Mouse (Mus musculus): ENCODE measurements around the gene Sdr9c7. TPM values are rescaled to one million over a fixed set of nuclear protein-coding genes. Genes with fewer than 3 reads are reported as not detected.
"Not testable (repeated sequence)": the region's sequence is repeated elsewhere in the genome, so short reads cannot be mapped to it uniquely, and the experiment has no call there.

Sdr9c7 gene
- polyA plus RNA-seq, 1 experiment = not detected

GRCm38 (mm10) chr10:127903116-127903515 lies 4.8 kb downstream of the Sdr9c7 start:
- no peaks in the 10 kb centered on the region for H3K27me3 ChIP-seq (ENCODE audit: control insufficient read depth)
- H3K36me3 ChIP-seq (ENCODE audit: control insufficient read depth) = no peaks in the 10 kb centered on the region
- TF ChIP-seq GATA1 (IDR thresholded peaks at IDR 0.05; ENCODE audit: low read length) (no peak), TAL1 (IDR thresholded peaks at IDR 0.05; ENCODE audit: low read length) (no peak)
- H3K9me3 ChIP-seq (ENCODE audit: control insufficient read depth, low read length) = no peaks in the 10 kb centered on the region
- no peaks in the 10 kb centered on the region for H3K4me1 ChIP-seq (ENCODE audit: control insufficient read depth)
- H3K4me3 ChIP-seq (replicated peaks) = no peak overlapping the region

GRCm38 (mm10) chr10:127904718-127905446 lies 6.6 kb downstream of the Sdr9c7 start:
- no peaks in the 10 kb centered on the region for H3K9me3 ChIP-seq (ENCODE audit: control insufficient read depth, low read length)
- H3K4me1 ChIP-seq (ENCODE audit: control insufficient read depth) = no peaks in the 10 kb centered on the region
- TF ChIP-seq TAL1 (IDR thresholded peaks at IDR 0.05; ENCODE audit: low read length) (no peak), GATA1 (IDR thresholded peaks at IDR 0.05; ENCODE audit: low read length) (no peak)
- H3K4me3 ChIP-seq (replicated peaks) = no peak overlapping the region
- H3K36me3 ChIP-seq (ENCODE audit: control insufficient read depth) = no peaks in the 10 kb centered on the region
- H3K27me3 ChIP-seq (ENCODE audit: control insufficient read depth) = no peaks in the 10 kb centered on the region

- H3K9me3 ChIP-seq (ENCODE audit: control insufficient read depth, low read length) = no peaks in the 10 kb centered on the region
- no peaks in the 10 kb centered on the region for H3K36me3 ChIP-seq (ENCODE audit: control insufficient read depth)
- TF ChIP-seq TAL1 (IDR thresholded peaks at IDR 0.05; ENCODE audit: low read length) = no peak
- no peak for TF ChIP-seq GATA1 (IDR thresholded peaks at IDR 0.05; ENCODE audit: low read length)
- no peak overlapping the region for H3K4me3 ChIP-seq (replicated peaks)
- H3K4me1 ChIP-seq (ENCODE audit: control insufficient read depth) = no peaks in the 10 kb centered on the region
- no peaks in the 10 kb centered on the region for H3K27me3 ChIP-seq (ENCODE audit: control insufficient read depth)
These were observed 7.8 kb downstream of the Sdr9c7 start for GRCm38 (mm10) chr10:127906138-127906537.

GRCm38 (mm10) chr10:127907386-127907951 lies 9.2 kb downstream of the Sdr9c7 start:
- no peaks in the 10 kb centered on the region for H3K9me3 ChIP-seq (ENCODE audit: control insufficient read depth, low read length)
- H3K27me3 ChIP-seq (ENCODE audit: control insufficient read depth) = no peaks in the 10 kb centered on the region
- H3K4me3 ChIP-seq (replicated peaks) = no peak overlapping the region
- TF ChIP-seq TAL1 (IDR thresholded peaks at IDR 0.05; ENCODE audit: low read length) = no peak
- no peaks in the 10 kb centered on the region for H3K4me1 ChIP-seq (ENCODE audit: control insufficient read depth)
- no peaks in the 10 kb centered on the region for H3K36me3 ChIP-seq (ENCODE audit: control insufficient read depth)

- Histone ChIP-seq H3K9me3 (ENCODE audit: control insufficient read depth, low read length) (peaks cover 8% of the 10 kb centered on the region), H3K4me1 (ENCODE audit: control insufficient read depth) (no peaks in the 10 kb centered on the region), H3K27me3 (ENCODE audit: control insufficient read depth) (no peaks in the 10 kb centered on the region), H3K4me3 (replicated peaks) (no peak overlapping the region), H3K36me3 (ENCODE audit: control insufficient read depth) (no peaks in the 10 kb centered on the region)
- no peak for TF ChIP-seq GATA1 (IDR thresholded peaks at IDR 0.05; ENCODE audit: low read length)
These were observed 17.3 kb downstream of the Sdr9c7 start for GRCm38 (mm10) chr10:127915578-127915977.

- not testable (repeated sequence) for H3K27me3 ChIP-seq (ENCODE audit: control insufficient read depth); H3K9me3 ChIP-seq (ENCODE audit: control insufficient read depth, low read length); H3K36me3 ChIP-seq (ENCODE audit: control insufficient read depth); H3K4me1 ChIP-seq (ENCODE audit: control insufficient read depth); H3K4me3 ChIP-seq (replicated peaks)
These were observed 18.9 kb downstream of the Sdr9c7 start for GRCm38 (mm10) chr10:127917183-127917582.

GRCm38 (mm10) chr10:127917651-127918050 lies 19.3 kb downstream of the Sdr9c7 start:
- Histone ChIP-seq H3K27me3 (ENCODE audit: control insufficient read depth) (no peaks in the 10 kb centered on the region), H3K36me3 (ENCODE audit: control insufficient read depth) (no peaks in the 10 kb centered on the region), H3K4me1 (ENCODE audit: control insufficient read depth) (no peaks in the 10 kb centered on the region), H3K9me3 (ENCODE audit: control insufficient read depth, low read length) (peaks cover 8% of the 10 kb centered on the region), H3K4me3 (replicated peaks) (no peak overlapping the region)
- TF ChIP-seq TAL1 (IDR thresholded peaks at IDR 0.05; ENCODE audit: low read length) = no peak
- no peak for TF ChIP-seq GATA1 (IDR thresholded peaks at IDR 0.05; ENCODE audit: low read length)

GRCm38 (mm10) chr10:127922241-127922640 lies 23.9 kb downstream of the Sdr9c7 start:
- no peak for TF ChIP-seq GATA1 (IDR thresholded peaks at IDR 0.05; ENCODE audit: low read length)
- no peak for TF ChIP-seq TAL1 (IDR thresholded peaks at IDR 0.05; ENCODE audit: low read length)
- Histone ChIP-seq H3K27me3 (ENCODE audit: control insufficient read depth) (no peaks in the 10 kb centered on the region), H3K4me1 (ENCODE audit: control insufficient read depth) (no peaks in the 10 kb centered on the region), H3K9me3 (ENCODE audit: control insufficient read depth, low read length) (no peaks in the 10 kb centered on the region), H3K36me3 (ENCODE audit: control insufficient read depth) (no peaks in the 10 kb centered on the region), H3K4me3 (replicated peaks) (no peak overlapping the region)

- TF ChIP-seq GATA1 (IDR thresholded peaks at IDR 0.05; ENCODE audit: low read length) = no peak
- TF ChIP-seq TAL1 (IDR thresholded peaks at IDR 0.05; ENCODE audit: low read length) = no peak
- H3K27me3 ChIP-seq (ENCODE audit: control insufficient read depth) = no peaks in the 10 kb centered on the region
- H3K4me1 ChIP-seq (ENCODE audit: control insufficient read depth) = no peaks in the 10 kb centered on the region
- H3K9me3 ChIP-seq (ENCODE audit: control insufficient read depth, low read length) = no peaks in the 10 kb centered on the region
- H3K36me3 ChIP-seq (ENCODE audit: control insufficient read depth) = no peaks in the 10 kb centered on the region
- no peak overlapping the region for H3K4me3 ChIP-seq (replicated peaks)
These were observed 24.7 kb downstream of the Sdr9c7 start for GRCm38 (mm10) chr10:127923024-127923423.
